Mouse (Mus musculus) CH12.LX (cell line): ENCODE data around the gene H2-Ab1.

ENCODE experiments used
- E2F4 ChIP-seq: IDR thresholded peaks from 2 replicates; pipeline ENCODE4 v1.6.1; 2011; ENCODE audit warnings: low read depth, low read length, improper control_type of control experiment; ENCODE audit not compliant: insufficient replicate concordance
- EP300 ChIP-seq: IDR thresholded peaks from 2 replicates; pipeline ENCODE4 v1.6.1; 2011; ENCODE audit warnings: low read length, improper control_type of control experiment
- KAT2A ChIP-seq: IDR thresholded peaks from 2 replicates; pipeline ENCODE4 v1.6.1; 2012; ENCODE audit warnings: low read length, improper control_type of control experiment, inconsistent platforms; ENCODE audit not compliant: insufficient replicate concordance
- POLR2A ChIP-seq: IDR thresholded peaks from 2 replicates; pipeline ENCODE4 v1.6.1; 2011; ENCODE audit warnings: low read depth, mild to moderate bottlenecking, improper control_type of control experiment, low read length
- TCF12 ChIP-seq: IDR thresholded peaks from 2 replicates; pipeline ENCODE4 v1.6.1; 2014; ENCODE audit warnings: low read depth, mild to moderate bottlenecking, inconsistent platforms, low read length, improper control_type of control experiment

- TF ChIP-seq KAT2A = no peak
- no peak for TF ChIP-seq POLR2A
- TF ChIP-seq EP300 = no peak
- no peak for TF ChIP-seq E2F4
- no peak for TF ChIP-seq TCF12
Observed at GRCm38 (mm10) chr17:34268748-34269147, 11.3 kb downstream of the H2-Ab1 start.
